9 mouse cellular contexts compared by ENCODE assay signal in genomic region chr11:94548041-94548784, GRCm38 (mm10). TPM values are rescaled to one million over a fixed set of nuclear protein-coding genes. Genes with fewer than 3 reads are reported as not detected.
DNase-seq lines count a peak whose midpoint lies in the region; ATAC-seq and TF ChIP-seq lines count a peak whose summit lies in the region.
"Had no signal": no experiment of that assay in that cellular context is flagged by ENCODE, and none has a peak within 500 bp of the region (broad histone marks: within the 10 kb centered on the region; RNA-seq: fewer than 3 reads in every experiment).

No protein-coding gene starts in this region.

- peak overlapping the region; percentile 65 for H3K4me2 ChIP-seq in forebrain, embryonic 16.5 days (ENCODE audit: low read length)
- peak overlapping the region; percentile 63 for H3K4me2 ChIP-seq in hindbrain, embryonic 16.5 days (ENCODE audit: low read length)
- H3K4me2 ChIP-seq in midbrain, embryonic 13.5 days (replicated peaks), result peak overlapping the region; percentile 85
- peak overlapping the region; percentile 87 for H3K4me2 ChIP-seq in stomach, postnatal 0 days (replicated peaks; ENCODE audit: low read depth)

- peak; percentile 32 for ATAC-seq in forebrain, embryonic 16.5 days
- peak; percentile 57 for ATAC-seq in hindbrain, embryonic 16.5 days
- ATAC-seq in midbrain, embryonic 13.5 days, result peak; percentile 55
- ATAC-seq in stomach, postnatal 0 days (ENCODE audit: low FRiP score, low TSS enrichment), result no peak; the same call in 1 of the 2 replicates

- H3K36me3 ChIP-seq in forebrain, embryonic 16.5 days (ENCODE audit: control insufficient read depth, insufficient read depth), result no peaks in the 10 kb centered on the region
- H3K36me3 ChIP-seq in hindbrain, embryonic 16.5 days (ENCODE audit: control insufficient read depth, insufficient read depth, low read length), result no peaks in the 10 kb centered on the region
- H3K36me3 ChIP-seq in midbrain, embryonic 13.5 days, result no peaks in the 10 kb centered on the region
- no peaks in the 10 kb centered on the region for H3K36me3 ChIP-seq in stomach, postnatal 0 days (ENCODE audit: control insufficient read depth, insufficient read depth, low read length)

- peak overlapping the region; percentile 57 for H3K4me3 ChIP-seq in forebrain, embryonic 16.5 days (replicated peaks; ENCODE audit: low read length)
- peak overlapping the region; percentile 81 for H3K4me3 ChIP-seq in hindbrain, embryonic 16.5 days (ENCODE audit: low read length)
- peak overlapping the region; percentile 60 for H3K4me3 ChIP-seq in midbrain, embryonic 13.5 days (replicated peaks)
- peak overlapping the region; percentile 55 for H3K4me3 ChIP-seq in stomach, postnatal 0 days (ENCODE audit: low read depth, low read length)

- H3K27me3 ChIP-seq in forebrain, embryonic 16.5 days (replicated peaks; ENCODE audit: control insufficient read depth, insufficient read depth, low read length), result no peaks in the 10 kb centered on the region
- H3K27me3 ChIP-seq in hindbrain, embryonic 16.5 days (replicated peaks; ENCODE audit: control insufficient read depth, insufficient read depth, low read length), result no peaks in the 10 kb centered on the region
- H3K27me3 ChIP-seq in midbrain, embryonic 13.5 days, result no peaks in the 10 kb centered on the region
- H3K27me3 ChIP-seq in stomach, postnatal 0 days (ENCODE audit: control insufficient read depth, insufficient read depth, low read length), result no peaks in the 10 kb centered on the region
- H3K27me3 ChIP-seq: Patski had no signal

- H3K9me3 ChIP-seq in forebrain, embryonic 16.5 days (ENCODE audit: control insufficient read depth, low read length), result no peaks in the 10 kb centered on the region
- H3K9me3 ChIP-seq in hindbrain, embryonic 16.5 days (ENCODE audit: control insufficient read depth, low read length), result no peaks in the 10 kb centered on the region
- 0 out of 2 replicates have a peak, but pooled peaks cover 5% of the 10 kb centered on the region for H3K9me3 ChIP-seq in midbrain, embryonic 13.5 days
- H3K9me3 ChIP-seq in stomach, postnatal 0 days (ENCODE audit: control insufficient read depth, low read length), result no peaks in the 10 kb centered on the region

- peak overlapping the region; percentile 70 for H3K9ac ChIP-seq in forebrain, embryonic 16.5 days (replicated peaks; ENCODE audit: low read depth, low read length)
- H3K9ac ChIP-seq in hindbrain, embryonic 16.5 days (ENCODE audit: low read depth, low read length), result peak overlapping the region; percentile 85
- peak overlapping the region; percentile 71 for H3K9ac ChIP-seq in midbrain, embryonic 13.5 days (replicated peaks)
- H3K9ac ChIP-seq in stomach, postnatal 0 days (ENCODE audit: low read length), result peak overlapping the region; percentile 70

- peak; percentile 62 for DNase-seq in kidney, adult 11 months
- no peak for DNase-seq in kidney, adult 18-20 months
- peak; percentile 66 for DNase-seq in cerebellum, adult 11 months
- peak; percentile 26 for DNase-seq in liver
- peak; percentile 54 for DNase-seq in stomach, postnatal 0 days (ENCODE audit: low spot score)

- no peak for TF ChIP-seq CTCF in stomach, postnatal 0 days (IDR thresholded peaks at IDR 0.05; ENCODE audit: low read depth)

- TF ChIP-seq EP300 in stomach, postnatal 0 days (optimal IDR thresholded peaks at IDR 0.05), result no peak

- H3K4me1 ChIP-seq in forebrain, embryonic 16.5 days (replicated peaks; ENCODE audit: control insufficient read depth, insufficient read depth, low read length), result peaks cover 15% of the 10 kb centered on the region
- H3K4me1 ChIP-seq in hindbrain, embryonic 16.5 days (ENCODE audit: control insufficient read depth, insufficient read depth, low read depth, low read length), result peaks cover 9% of the 10 kb centered on the region
- peaks cover 15% of the 10 kb centered on the region for H3K4me1 ChIP-seq in midbrain, embryonic 13.5 days (replicated peaks)
- H3K4me1 ChIP-seq in stomach, postnatal 0 days (replicated peaks; ENCODE audit: control insufficient read depth, insufficient read depth), result peaks cover 5% of the 10 kb centered on the region

- WGBS in forebrain, embryonic 16.5 days, result 12% methylated on average over 24 of the region's 24 CpGs
- 11% methylated on average over 24 of the region's 24 CpGs for WGBS in hindbrain, embryonic 16.5 days
- WGBS in midbrain, embryonic 13.5 days, result 14% methylated on average over 24 of the region's 24 CpGs
- 14% methylated on average over 24 of the region's 24 CpGs for WGBS in stomach, postnatal 0 days

- H3K27ac ChIP-seq in forebrain, embryonic 16.5 days (ENCODE audit: low read length), result peak overlapping the region; percentile 74
- H3K27ac ChIP-seq in hindbrain, embryonic 16.5 days (ENCODE audit: low read depth, low read length), result peak overlapping the region; percentile 90
- H3K27ac ChIP-seq in midbrain, embryonic 13.5 days, result peak overlapping the region; percentile 80
- no peak overlapping the region for H3K27ac ChIP-seq in stomach, postnatal 0 days (replicated peaks)

RNA-seq across cellular contexts. Expression of gene Rsad1, which starts 0.8 kb away (rescaled TPM):
- polyA plus RNA-seq in forebrain, embryonic 16.5 days (2015; fragmentation: Nextera tagmentation; extraction: Ambion mirVana), result 6.6 and 6.7 TPM in 2 replicates
- polyA plus RNA-seq in hindbrain, embryonic 16.5 days (2015; fragmentation: Nextera tagmentation; extraction: Ambion mirVana), result 10.0 and 11.7 TPM in 2 replicates
- 4.4 and 5.5 TPM in 2 replicates for polyA plus RNA-seq in midbrain, embryonic 13.5 days (2015; fragmentation: Nextera tagmentation; extraction: Ambion mirVana)
- polyA plus RNA-seq in stomach, postnatal 0 days (2015; fragmentation: Nextera tagmentation; extraction: Ambion mirVana), result 3.4 and 3.8 TPM in 2 replicates

RNA-seq across cellular contexts. Expression of gene Chad, which starts 16.6 kb away (rescaled TPM):
- 0.24 and 0.52 TPM in 2 replicates for polyA plus RNA-seq in forebrain, embryonic 16.5 days (2015; fragmentation: Nextera tagmentation; extraction: Ambion mirVana)
- polyA plus RNA-seq in hindbrain, embryonic 16.5 days (2015; fragmentation: Nextera tagmentation; extraction: Ambion mirVana), result 0.39 and 0.72 TPM in 2 replicates
- polyA plus RNA-seq in midbrain, embryonic 13.5 days (2015; fragmentation: Nextera tagmentation; extraction: Ambion mirVana), result 0.12 TPM in 1 of 2 replicates, not detected in the other
- polyA plus RNA-seq in stomach, postnatal 0 days (2015; fragmentation: Nextera tagmentation; extraction: Ambion mirVana), result 80.8 and 87.5 TPM in 2 replicates

RNA-seq across cellular contexts. Expression of gene Mycbpap, which starts 26.7 kb away (rescaled TPM):
- polyA plus RNA-seq in forebrain, embryonic 16.5 days (2015; fragmentation: Nextera tagmentation; extraction: Ambion mirVana), result 1.9 and 2.6 TPM in 2 replicates
- 3.7 and 5.5 TPM in 2 replicates for polyA plus RNA-seq in hindbrain, embryonic 16.5 days (2015; fragmentation: Nextera tagmentation; extraction: Ambion mirVana)
- 2.4 and 3.6 TPM in 2 replicates for polyA plus RNA-seq in midbrain, embryonic 13.5 days (2015; fragmentation: Nextera tagmentation; extraction: Ambion mirVana)
- 1.4 and 1.9 TPM in 2 replicates for polyA plus RNA-seq in stomach, postnatal 0 days (2015; fragmentation: Nextera tagmentation; extraction: Ambion mirVana)

RNA-seq across cellular contexts. Expression of gene Epn3, which starts 48.4 kb away (rescaled TPM):
- polyA plus RNA-seq in forebrain, embryonic 16.5 days (2015; fragmentation: Nextera tagmentation; extraction: Ambion mirVana), result 0.26 and 0.35 TPM in 2 replicates
- 2.8 and 3.0 TPM in 2 replicates for polyA plus RNA-seq in hindbrain, embryonic 16.5 days (2015; fragmentation: Nextera tagmentation; extraction: Ambion mirVana)
- 0.19 and 0.46 TPM in 2 replicates for polyA plus RNA-seq in midbrain, embryonic 13.5 days (2015; fragmentation: Nextera tagmentation; extraction: Ambion mirVana)
- 53.4 and 60.1 TPM in 2 replicates for polyA plus RNA-seq in stomach, postnatal 0 days (2015; fragmentation: Nextera tagmentation; extraction: Ambion mirVana)

RNA-seq across cellular contexts. Expression of gene Acsf2, which starts 53.5 kb away (rescaled TPM):
- polyA plus RNA-seq in forebrain, embryonic 16.5 days (2015; fragmentation: Nextera tagmentation; extraction: Ambion mirVana), result 0.98 and 1.2 TPM in 2 replicates
- polyA plus RNA-seq in hindbrain, embryonic 16.5 days (2015; fragmentation: Nextera tagmentation; extraction: Ambion mirVana), result 1.8 and 2.3 TPM in 2 replicates
- polyA plus RNA-seq in midbrain, embryonic 13.5 days (2015; fragmentation: Nextera tagmentation; extraction: Ambion mirVana), result 1.7 TPM in 2 replicates
- 2.5 and 3.0 TPM in 2 replicates for polyA plus RNA-seq in stomach, postnatal 0 days (2015; fragmentation: Nextera tagmentation; extraction: Ambion mirVana)

Comparison
In these comparisons a context has a peak if more than half of its experiments do, and no peak if none do; other contexts are left out.
1. RNA of gene Chad, which starts 16.6 kb away (polyA plus RNA-seq): 80.8 to 87.5 TPM in stomach, postnatal 0 days; 0.39 to 0.72 TPM in hindbrain, embryonic 16.5 days, 0.24 to 0.52 TPM in forebrain, embryonic 16.5 days and 0.12 TPM in midbrain, embryonic 13.5 days; every median in the first group is over 10 times any median in the second.
2. Peak in every context shown above with its lines, with median percentiles within 50 percentile points of each other: H3K4me2 ChIP-seq, H3K4me3 ChIP-seq and H3K9ac ChIP-seq.